9 mouse cellular contexts compared by ENCODE assay signal in genomic region chr2:102598911-102599721, GRCm38 (mm10). TPM values are rescaled to one million over a fixed set of nuclear protein-coding genes. Genes with fewer than 3 reads are reported as not detected.
DNase-seq lines count a peak whose midpoint lies in the region; ATAC-seq and TF ChIP-seq lines count a peak whose summit lies in the region.
"Had no signal": no experiment of that assay in that cellular context is flagged by ENCODE, and none has a peak within 500 bp of the region (broad histone marks: within the 10 kb centered on the region; RNA-seq: fewer than 3 reads in every experiment).

No protein-coding gene starts in this region.

- 0 out of 2 replicates have a peak, but pooled peaks cover 7% of the 10 kb centered on the region for H3K27me3 ChIP-seq in forebrain, embryonic 10.5 days (ENCODE audit: poor library complexity, severe bottlenecking)
- no peaks in the 10 kb centered on the region for H3K27me3 ChIP-seq in forebrain, embryonic 11.5 days (ENCODE audit: control insufficient read depth, insufficient read depth, low read length)

- H3K36me3 ChIP-seq in forebrain, embryonic 10.5 days (replicated peaks) = no peaks in the 10 kb centered on the region
- H3K36me3 ChIP-seq in forebrain, embryonic 11.5 days (ENCODE audit: control insufficient read depth, insufficient read depth, low read length) = no peaks in the 10 kb centered on the region

- TF ChIP-seq POLR2A in olfactory bulb, adult 2 months (IDR thresholded peaks at IDR 0.05; ENCODE audit: insufficient read depth, low read depth, low read length) = no peak

- ATAC-seq in forebrain, embryonic 11.5 days (replicated peaks; ENCODE audit: low FRiP score) = no peak
- ATAC-seq in frontal cortex, adult (ENCODE audit: low TSS enrichment) = peak; percentile 92

- H3K27ac ChIP-seq in forebrain, embryonic 10.5 days = 0 out of 2 replicates have a peak overlapping the region, but pooled peaks have one; percentile 21
- H3K27ac ChIP-seq in forebrain, embryonic 11.5 days (ENCODE audit: low read depth, low read length) = no peak overlapping the region
- H3K27ac ChIP-seq in olfactory bulb, adult 2 months (ENCODE audit: insufficient read depth, low read depth, low read length) = peak overlapping the region; percentile 7; the same call in 1 of the 2 replicates
- H3K27ac ChIP-seq: kidney, postnatal 0 days had no signal

- TF ChIP-seq CTCF in olfactory bulb, adult 2 months (IDR thresholded peaks at IDR 0.05; ENCODE audit: insufficient read depth, low read depth, low read length) = no peak

- peaks cover 11% of the 10 kb centered on the region for H3K4me1 ChIP-seq in forebrain, embryonic 10.5 days
- no peaks in the 10 kb centered on the region; the same call in 1 of the 2 replicates for H3K4me1 ChIP-seq in forebrain, embryonic 11.5 days (replicated peaks; ENCODE audit: control insufficient read depth, insufficient read depth, low read length)
- peaks cover 11% of the 10 kb centered on the region for H3K4me1 ChIP-seq in olfactory bulb, adult 2 months (ENCODE audit: control insufficient read depth, insufficient read depth, low read length)

- 46% methylated on average over 2 of the region's 2 CpGs for WGBS in forebrain, embryonic 10.5 days
- 42% methylated on average over 2 of the region's 2 CpGs for WGBS in forebrain, embryonic 11.5 days
- 43% methylated on average over 2 of the region's 2 CpGs for WGBS in olfactory bulb, adult 2 months

- DNase-seq in forebrain, embryonic 10.5 days (ENCODE audit: extremely low spot score, low spot score) = no peak
- DNase-seq in forebrain, embryonic 11.5 days (ENCODE audit: low spot score) = no peak
- peak; percentile 50 to 56 for DNase-seq in layer of hippocampus, postnatal 36 days
- DNase-seq in ovary, postnatal 10 days (ENCODE audit: low spot score) = no peak
- DNase-seq in kidney, adult 9 months = no peak
- no peak for DNase-seq in embryo, embryonic 10.5 days (ENCODE audit: low spot score)

- H3K4me3 ChIP-seq in forebrain, embryonic 10.5 days = no peak overlapping the region
- H3K4me3 ChIP-seq in forebrain, embryonic 11.5 days (ENCODE audit: low read depth, low read length) = no peak overlapping the region
- no peak overlapping the region for H3K4me3 ChIP-seq in olfactory bulb, adult 2 months (ENCODE audit: insufficient read depth, low read depth, low read length)

- no peak overlapping the region for H3K9ac ChIP-seq in forebrain, embryonic 11.5 days (ENCODE audit: low read length)

- H3K9me3 ChIP-seq in forebrain, embryonic 10.5 days = no peaks in the 10 kb centered on the region
- H3K9me3 ChIP-seq in forebrain, embryonic 11.5 days (ENCODE audit: control insufficient read depth, low read length) = no peaks in the 10 kb centered on the region

- H3K4me2 ChIP-seq in forebrain, embryonic 11.5 days (ENCODE audit: low read depth, low read length, severe bottlenecking) = no peak overlapping the region

RNA-seq across cellular contexts. Expression of gene Pamr1, which starts 49.3 kb away (rescaled TPM):
- polyA plus RNA-seq in forebrain, embryonic 10.5 days (2016; fragmentation: Nextera tagmentation; extraction: Ambion mirVana) = 0.20 and 0.38 TPM in 2 replicates
- 0.57 and 0.76 TPM in 2 replicates for polyA plus RNA-seq in forebrain, embryonic 11.5 days (2014; fragmentation: Nextera tagmentation; extraction: Ambion mirVana)
- total RNA-seq in layer of hippocampus, postnatal 36 days (2021) = 1 to 10 TPM; 7.4 to 8.3 TPM
- not detected in 2 replicates for polyA plus RNA-seq in olfactory bulb, adult 2 months (2012; ENCODE audit: insufficient read depth, insufficient read length, low replicate concordance, missing spikeins)

RNA-seq across cellular contexts. Expression of gene Slc1a2, which starts 59.3 kb away (rescaled TPM):
- polyA plus RNA-seq in forebrain, embryonic 10.5 days (2016; fragmentation: Nextera tagmentation; extraction: Ambion mirVana) = 2.6 and 2.7 TPM in 2 replicates
- polyA plus RNA-seq in forebrain, embryonic 11.5 days (2014; fragmentation: Nextera tagmentation; extraction: Ambion mirVana) = 7.7 and 8.0 TPM in 2 replicates
- total RNA-seq in layer of hippocampus, postnatal 36 days (2021) = 1,000 to 10,000 TPM; 1,671 to 1,869 TPM
- polyA plus RNA-seq in olfactory bulb, adult 2 months (2012; ENCODE audit: insufficient read depth, insufficient read length, low replicate concordance, missing spikeins) = 685 and 1,636 TPM in 2 replicates

Comparison
In these comparisons a context has a peak if more than half of its experiments do, and no peak if none do; other contexts are left out.
1. DNase-seq: peak in layer of hippocampus, postnatal 36 days (2 of 2); none in forebrain, embryonic 10.5 days (single experiment), forebrain, embryonic 11.5 days (single experiment), ovary, postnatal 10 days (single experiment), kidney, adult 9 months (single experiment) and embryo, embryonic 10.5 days (single experiment).
2. RNA of gene Slc1a2, which starts 59.3 kb away (polyA plus RNA-seq): 685 to 1,636 TPM in olfactory bulb, adult 2 months; 7.7 to 8.0 TPM in forebrain, embryonic 11.5 days and 2.6 to 2.7 TPM in forebrain, embryonic 10.5 days; every median in the first group is over 10 times any median in the second.